Mouse (Mus musculus): Measurements from ENCODE around the gene Tada2b. TPM values are rescaled to one million over a fixed set of nuclear protein-coding genes. Genes with fewer than 3 reads are reported as not detected.

The Tada2b gene
- polyA plus RNA-seq, 1 experiment from 2014 or later: 2.0 TPM

DNA sequence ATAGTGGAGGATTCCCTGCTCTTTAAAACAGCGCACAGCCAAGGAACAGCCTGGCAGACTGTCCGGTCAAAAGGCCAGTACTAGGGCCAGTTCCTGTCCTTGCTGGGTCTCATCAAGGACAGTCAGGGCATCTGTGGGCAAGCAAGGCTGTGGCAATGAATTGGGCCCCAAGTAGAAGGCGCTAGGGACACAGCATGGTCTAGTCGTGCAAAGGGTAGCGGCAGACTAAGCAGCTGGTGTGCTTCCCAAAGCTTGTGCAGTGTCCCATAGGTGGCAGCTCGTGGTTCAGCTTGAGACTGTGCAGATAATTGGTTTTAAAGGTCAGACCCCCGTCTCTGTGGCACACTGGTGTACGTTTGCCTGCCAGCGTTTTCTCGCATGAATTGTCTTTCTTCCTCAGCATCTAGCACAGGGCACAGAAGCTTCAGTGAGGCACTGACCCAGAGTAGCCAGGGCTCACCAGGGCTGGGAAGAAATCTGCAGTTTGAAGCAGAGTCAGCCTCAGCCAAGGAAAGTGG lies 32.2 kb downstream of the Tada2b start:
- Histone ChIP-seq H3K27ac (ENCODE audit: low read length) (no peak overlapping the region), H3K4me1 (ENCODE audit: insufficient read depth, low read length) (no peaks in the 10 kb centered on the region), H3K4me2 (replicated peaks; ENCODE audit: low read depth, low read length) (no peak overlapping the region), H3K36me3 (ENCODE audit: insufficient read depth, low read length) (no peaks in the 10 kb centered on the region), H3K9me3 (ENCODE audit: low read length) (no peaks in the 10 kb centered on the region), H3K27me3 (ENCODE audit: insufficient read depth, low read length) (no peaks in the 10 kb centered on the region), H3K4me3 (ENCODE audit: low read length) (no peak overlapping the region), H3K9ac (replicated peaks; ENCODE audit: low read length) (no peak overlapping the region)
- 57% methylated on average over 10 of the region's 10 CpGs for WGBS
- ATAC-seq (ENCODE audit: low FRiP score, low TSS enrichment): 0 out of 2 replicates have a peak, but pooled peaks have one; percentile 10

- H3K27ac ChIP-seq (ENCODE audit: low read length): no peak overlapping the region
- no peak overlapping the region for H3K4me3 ChIP-seq (ENCODE audit: low read length)
- H3K9me3 ChIP-seq (ENCODE audit: low read length): no peaks in the 10 kb centered on the region
- 26% methylated on average over 5 of the region's 10 CpGs for WGBS
- no peak overlapping the region for H3K4me2 ChIP-seq (replicated peaks; ENCODE audit: low read depth, low read length)
- ATAC-seq (ENCODE audit: low FRiP score, low TSS enrichment): no peak
- no peaks in the 10 kb centered on the region for H3K36me3 ChIP-seq (ENCODE audit: insufficient read depth, low read length)
- no peaks in the 10 kb centered on the region for H3K27me3 ChIP-seq (ENCODE audit: insufficient read depth, low read length)
- H3K4me1 ChIP-seq (ENCODE audit: insufficient read depth, low read length): no peaks in the 10 kb centered on the region
- no peak overlapping the region for H3K9ac ChIP-seq (replicated peaks; ENCODE audit: low read length)
These were observed 33.0 kb downstream of the Tada2b start for GRCm38 (mm10) chr5:36451119-36451518.

GRCm38 (mm10) chr5:36449710-36450358 lies 34.3 kb downstream of the Tada2b start:
- no peak overlapping the region for H3K4me2 ChIP-seq (replicated peaks; ENCODE audit: low read depth, low read length)
- H3K27ac ChIP-seq (ENCODE audit: low read length): no peak overlapping the region
- no peaks in the 10 kb centered on the region for H3K36me3 ChIP-seq (ENCODE audit: insufficient read depth, low read length)
- no peak overlapping the region for H3K4me3 ChIP-seq (ENCODE audit: low read length)
- WGBS: 64% methylated on average over 6 of the region's 6 CpGs
- H3K9me3 ChIP-seq (ENCODE audit: low read length): no peaks in the 10 kb centered on the region
- H3K9ac ChIP-seq (replicated peaks; ENCODE audit: low read length): no peak overlapping the region
- H3K27me3 ChIP-seq (ENCODE audit: insufficient read depth, low read length): no peaks in the 10 kb centered on the region
- H3K4me1 ChIP-seq (ENCODE audit: insufficient read depth, low read length): no peaks in the 10 kb centered on the region
- ATAC-seq (ENCODE audit: low FRiP score, low TSS enrichment): no peak

- 84% methylated on average over 12 of the region's 12 CpGs for WGBS
- no peak overlapping the region for H3K27ac ChIP-seq (ENCODE audit: low read length)
- no peaks in the 10 kb centered on the region for H3K36me3 ChIP-seq (ENCODE audit: insufficient read depth, low read length)
- H3K9ac ChIP-seq (replicated peaks; ENCODE audit: low read length): no peak overlapping the region
- no peaks in the 10 kb centered on the region for H3K27me3 ChIP-seq (ENCODE audit: insufficient read depth, low read length)
- no peaks in the 10 kb centered on the region for H3K4me1 ChIP-seq (ENCODE audit: insufficient read depth, low read length)
- no peak overlapping the region for H3K4me3 ChIP-seq (ENCODE audit: low read length)
- no peak for ATAC-seq (ENCODE audit: low FRiP score, low TSS enrichment)
- no peaks in the 10 kb centered on the region for H3K9me3 ChIP-seq (ENCODE audit: low read length)
- H3K4me2 ChIP-seq (replicated peaks; ENCODE audit: low read depth, low read length): no peak overlapping the region
These were observed 36.2 kb downstream of the Tada2b start for GRCm38 (mm10) chr5:36447872-36448271.

DNA sequence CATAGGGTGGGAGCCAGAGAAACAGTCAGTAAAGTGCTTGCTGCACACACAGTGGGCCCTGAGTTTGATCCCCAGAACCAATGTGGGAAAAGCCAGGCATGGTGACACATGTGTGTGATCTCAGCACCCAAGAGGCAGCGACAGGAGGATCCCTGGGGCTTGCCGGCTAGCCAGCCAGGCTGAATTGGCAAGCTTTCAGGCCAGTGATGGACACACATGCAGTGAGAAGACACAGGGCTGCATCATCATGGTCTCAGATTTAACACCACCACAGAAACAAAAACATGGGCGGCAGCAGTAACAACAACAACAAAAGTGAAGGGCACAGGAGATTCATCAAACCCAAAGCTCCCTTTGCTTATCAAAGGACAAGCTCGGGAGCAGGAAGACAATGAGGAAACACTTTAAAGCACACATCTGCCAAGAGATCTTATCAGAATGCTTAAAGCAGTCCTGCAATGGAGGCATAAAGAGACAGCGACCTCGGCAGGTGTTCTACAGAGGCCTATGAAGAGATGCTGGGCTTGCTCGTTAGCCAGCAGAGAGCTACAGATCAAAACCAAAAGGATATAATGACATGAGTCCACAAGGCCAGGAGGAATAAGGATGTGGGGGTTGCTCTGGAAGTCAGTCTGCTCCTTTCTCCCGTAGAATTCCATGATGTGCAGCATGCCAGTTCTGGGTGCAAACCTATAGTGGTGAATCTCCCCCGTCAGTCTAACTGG lies 37.8 kb downstream of the Tada2b start:
- WGBS: 50% methylated on average over 9 of the region's 9 CpGs
- ATAC-seq (ENCODE audit: low FRiP score, low TSS enrichment): no peak

DNA sequence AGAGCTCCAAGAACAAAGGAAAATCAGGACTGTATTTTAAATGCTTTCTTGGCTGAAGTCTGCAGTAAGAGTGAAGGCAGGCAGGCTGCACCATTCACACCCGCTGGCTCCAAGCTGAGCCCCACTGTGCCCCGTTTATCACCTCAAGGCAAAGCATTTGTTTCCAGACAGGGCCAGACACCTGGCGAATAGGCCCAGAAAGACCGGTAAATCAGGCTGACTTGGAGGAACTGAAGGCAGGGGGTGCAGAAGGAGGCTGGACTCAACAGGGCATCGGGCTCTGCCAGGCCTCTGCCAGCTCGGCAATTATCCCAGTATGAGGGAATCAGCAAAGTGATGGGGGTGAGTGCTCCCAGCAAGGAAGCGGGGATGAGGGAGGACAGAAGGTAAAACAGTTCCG lies 39.1 kb downstream of the Tada2b start:
- 29% methylated on average over 8 of the region's 8 CpGs for WGBS
- no peaks in the 10 kb centered on the region for H3K4me1 ChIP-seq (ENCODE audit: insufficient read depth, low read length)
- H3K36me3 ChIP-seq (ENCODE audit: insufficient read depth, low read length): no peaks in the 10 kb centered on the region
- H3K27ac ChIP-seq (ENCODE audit: low read length): no peak overlapping the region
- H3K4me3 ChIP-seq (ENCODE audit: low read length): no peak overlapping the region
- H3K4me2 ChIP-seq (replicated peaks; ENCODE audit: low read depth, low read length): no peak overlapping the region
- H3K9me3 ChIP-seq (ENCODE audit: low read length): no peaks in the 10 kb centered on the region
- no peaks in the 10 kb centered on the region for H3K27me3 ChIP-seq (ENCODE audit: insufficient read depth, low read length)
- no peak overlapping the region for H3K9ac ChIP-seq (replicated peaks; ENCODE audit: low read length)
- no peak for ATAC-seq (ENCODE audit: low FRiP score, low TSS enrichment)

More for the DNA sequence above, 37.8 kb downstream of the Tada2b start:
- no peaks in the 10 kb centered on the region for H3K4me1 ChIP-seq (ENCODE audit: insufficient read depth, low read length)
- no peak overlapping the region for H3K4me3 ChIP-seq (ENCODE audit: low read length)
- H3K9ac ChIP-seq (replicated peaks; ENCODE audit: low read length): no peak overlapping the region
- H3K27me3 ChIP-seq (ENCODE audit: insufficient read depth, low read length): no peaks in the 10 kb centered on the region
- H3K27ac ChIP-seq (ENCODE audit: low read length): no peak overlapping the region
- H3K36me3 ChIP-seq (ENCODE audit: insufficient read depth, low read length): no peaks in the 10 kb centered on the region
- no peaks in the 10 kb centered on the region for H3K9me3 ChIP-seq (ENCODE audit: low read length)
- H3K4me2 ChIP-seq (replicated peaks; ENCODE audit: low read depth, low read length): no peak overlapping the region

DNA sequence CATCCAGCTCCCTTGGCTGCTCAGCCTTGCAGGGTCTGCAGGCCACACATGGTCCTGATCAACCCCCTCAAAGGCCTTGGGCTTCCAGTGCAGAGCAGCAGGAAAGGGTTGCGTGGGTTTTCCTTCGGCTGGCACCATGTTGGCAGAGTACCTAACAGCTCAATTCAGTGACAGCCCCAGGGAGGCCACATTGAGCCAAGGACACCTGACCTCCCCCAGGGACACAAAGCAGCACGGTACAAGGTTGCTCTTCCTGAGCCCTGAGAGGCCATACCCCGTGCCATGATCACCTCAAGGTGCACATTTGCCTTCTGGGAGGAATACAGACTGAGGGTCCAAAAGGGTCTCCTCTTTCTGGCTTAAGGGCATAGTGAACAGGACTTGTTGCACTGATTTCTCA lies 39.5 kb downstream of the Tada2b start:
- no peak for ATAC-seq (ENCODE audit: low FRiP score, low TSS enrichment)
- no peaks in the 10 kb centered on the region for H3K36me3 ChIP-seq (ENCODE audit: insufficient read depth, low read length)
- H3K4me2 ChIP-seq (replicated peaks; ENCODE audit: low read depth, low read length): no peak overlapping the region
- no peaks in the 10 kb centered on the region for H3K27me3 ChIP-seq (ENCODE audit: insufficient read depth, low read length)
- H3K9me3 ChIP-seq (ENCODE audit: low read length): no peaks in the 10 kb centered on the region
- no peaks in the 10 kb centered on the region for H3K4me1 ChIP-seq (ENCODE audit: insufficient read depth, low read length)
- no peak overlapping the region for H3K9ac ChIP-seq (replicated peaks; ENCODE audit: low read length)
- H3K4me3 ChIP-seq (ENCODE audit: low read length): no peak overlapping the region
- WGBS: 70% methylated on average over 4 of the region's 4 CpGs
- H3K27ac ChIP-seq (ENCODE audit: low read length): no peak overlapping the region

GRCm38 (mm10) chr5:36440741-36441140 lies 43.3 kb downstream of the Tada2b start:
- 74% methylated on average over 3 of the region's 3 CpGs for WGBS
- no peak overlapping the region for H3K4me2 ChIP-seq (replicated peaks; ENCODE audit: low read depth, low read length)
- H3K27me3 ChIP-seq (ENCODE audit: insufficient read depth, low read length): no peaks in the 10 kb centered on the region
- H3K27ac ChIP-seq (ENCODE audit: low read length): no peak overlapping the region
- ATAC-seq (ENCODE audit: low FRiP score, low TSS enrichment): no peak
- H3K9ac ChIP-seq (replicated peaks; ENCODE audit: low read length): no peak overlapping the region
- no peak overlapping the region for H3K4me3 ChIP-seq (ENCODE audit: low read length)
- H3K36me3 ChIP-seq (ENCODE audit: insufficient read depth, low read length): no peaks in the 10 kb centered on the region
- no peaks in the 10 kb centered on the region for H3K4me1 ChIP-seq (ENCODE audit: insufficient read depth, low read length)
- H3K9me3 ChIP-seq (ENCODE audit: low read length): no peaks in the 10 kb centered on the region

GRCm38 (mm10) chr5:36436858-36437257 lies 47.2 kb downstream of the Tada2b start:
- Histone ChIP-seq H3K27ac (ENCODE audit: low read length) (no peak overlapping the region), H3K4me3 (ENCODE audit: low read length) (no peak overlapping the region), H3K4me2 (replicated peaks; ENCODE audit: low read depth, low read length) (no peak overlapping the region), H3K9ac (replicated peaks; ENCODE audit: low read length) (no peak overlapping the region), H3K27me3 (ENCODE audit: insufficient read depth, low read length) (no peaks in the 10 kb centered on the region), H3K4me1 (ENCODE audit: insufficient read depth, low read length) (no peaks in the 10 kb centered on the region), H3K9me3 (ENCODE audit: low read length) (no peaks in the 10 kb centered on the region), H3K36me3 (ENCODE audit: insufficient read depth, low read length) (no peaks in the 10 kb centered on the region)
- 72% methylated on average over 4 of the region's 4 CpGs for WGBS
- ATAC-seq (ENCODE audit: low FRiP score, low TSS enrichment): no peak

DNA sequence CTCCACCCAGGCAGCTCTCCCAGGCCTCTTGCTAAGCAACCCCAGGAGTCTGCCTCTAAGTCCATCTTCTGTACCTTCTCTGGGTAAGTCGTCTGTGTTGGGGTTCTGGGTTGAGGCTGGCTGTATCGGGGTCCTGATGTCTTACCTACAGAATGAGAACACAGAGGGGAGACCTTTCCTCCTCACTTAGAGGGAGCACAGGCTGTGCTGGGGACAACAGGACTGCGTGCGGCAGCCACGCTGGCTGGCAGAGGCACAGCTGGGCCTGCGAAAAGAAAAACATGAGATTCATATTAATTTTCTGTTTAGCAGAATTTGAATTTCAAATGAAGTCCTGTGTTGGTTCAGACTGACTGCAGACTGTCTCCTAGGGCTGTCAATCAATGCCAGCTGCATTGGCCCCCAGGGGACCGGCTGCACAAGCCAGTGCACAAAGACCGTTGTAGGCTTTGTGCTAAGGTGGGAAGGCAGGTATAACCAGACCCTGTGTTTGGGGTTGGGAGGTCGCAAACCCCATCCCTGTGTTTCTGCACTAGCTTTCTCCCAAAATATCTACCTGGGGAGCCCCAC lies 49.6 kb downstream of the Tada2b start:
- H3K27ac ChIP-seq (ENCODE audit: low read length): no peak overlapping the region
- no peak overlapping the region for H3K9ac ChIP-seq (replicated peaks; ENCODE audit: low read length)
- no peaks in the 10 kb centered on the region for H3K36me3 ChIP-seq (ENCODE audit: insufficient read depth, low read length)
- no peaks in the 10 kb centered on the region for H3K9me3 ChIP-seq (ENCODE audit: low read length)
- no peaks in the 10 kb centered on the region for H3K4me1 ChIP-seq (ENCODE audit: insufficient read depth, low read length)
- WGBS: 67% methylated on average over 9 of the region's 9 CpGs
- H3K27me3 ChIP-seq (ENCODE audit: insufficient read depth, low read length): no peaks in the 10 kb centered on the region
- H3K4me2 ChIP-seq (replicated peaks; ENCODE audit: low read depth, low read length): no peak overlapping the region
- ATAC-seq (ENCODE audit: low FRiP score, low TSS enrichment): no peak
- H3K4me3 ChIP-seq (ENCODE audit: low read length): no peak overlapping the region
